Mouse (Mus musculus) lung, embryonic 15.5 days (tissue): ENCODE data around the gene Olfr193. TPM values are rescaled to one million over a fixed set of nuclear protein-coding genes. Genes with fewer than 3 reads are reported as not detected.
"Not testable (repeated sequence)": the region's sequence is repeated elsewhere in the genome, so short reads cannot be mapped to it uniquely, and the experiment has no call there.

Source experiments
- ATAC-seq: fragments of 200-750 bp; cut with Nextera tagmentation; 2 replicates; pipeline ENCODE4 v1.8.0; 2017; ENCODE audit warnings: moderate number of reproducible peaks, borderline replicate concordance; ENCODE audit not compliant: low FRiP score, low TSS enrichment; ENCODE audit errors: extremely low read depth
- H3K27ac ChIP-seq: fragments of 300-500 bp; sonication (generic); 2 replicates; pipeline ENCODE4 v1.5.1; 2015; ENCODE audit warnings: moderate library complexity, mild to moderate bottlenecking, inconsistent platforms
- H3K27me3 ChIP-seq: fragments of 300-500 bp; sonication (generic); 2 replicates; pipeline ENCODE4 v1.6.1; 2015; ENCODE audit warnings: inconsistent platforms
- H3K36me3 ChIP-seq: fragments of 300-500 bp; sonication (generic); 2 replicates; pipeline ENCODE4 v1.6.1; 2015; ENCODE audit warnings: inconsistent platforms
- H3K4me1 ChIP-seq: fragments of 300-500 bp; sonication (generic); 2 replicates; pipeline ENCODE4 v1.6.1; 2015; ENCODE audit warnings: inconsistent platforms
- H3K4me2 ChIP-seq: fragments of 300-500 bp; sonication (generic); 2 replicates; pipeline ENCODE4 v1.6.1; 2015; ENCODE audit warnings: inconsistent platforms, mild to moderate bottlenecking, moderate library complexity
- H3K4me3 ChIP-seq: fragments of 300-500 bp; sonication (generic); 2 replicates; pipeline ENCODE4 v1.5.1; 2015; ENCODE audit warnings: mild to moderate bottlenecking, inconsistent platforms
- H3K9ac ChIP-seq: fragments of 300-500 bp; sonication (generic); 2 replicates; pipeline ENCODE4 v1.6.1; 2015; ENCODE audit warnings: inconsistent platforms
- H3K9me3 ChIP-seq: fragments of 300-500 bp; sonication (generic); 2 replicates; pipeline ENCODE4 v1.6.1; 2016; ENCODE audit warnings: inconsistent platforms
- WGBS: fragments of 180-500 bp; shearing (Covaris S2); methylation state at CpG from one replicate; pipeline ENCODE4 v1.1.7; 2015; 5-methylcytosine and 5-hydroxymethylcytosine counted together
- polyA plus RNA-seq: library from polyadenylated mRNA; unstranded; fragments of >200 nt; fragmentation: Nextera tagmentation; extraction: Ambion mirVana; gene quantifications from 2 replicates; pipeline ENCODE4 v1.2.1, GENCODE M21; 2015

The Olfr193 gene
- polyA plus RNA-seq, 1 experiment from 2014 or later: not detected

GRCm38 (mm10) chr16:59062411-59062810 is 49.3 kb downstream of the Olfr193 start:
- H3K27ac ChIP-seq, H3K4me1 ChIP-seq, H3K36me3 ChIP-seq, H3K27me3 ChIP-seq, ATAC-seq, H3K9me3 ChIP-seq, H3K9ac ChIP-seq, H3K4me2 ChIP-seq, H3K4me3 ChIP-seq: not testable (repeated sequence)
- 29% methylated on average over 3 of the region's 3 CpGs for WGBS

Other genes with a start within 250 kb of the Olfr193 start
- not detected in 2 replicates for gene Olfr177, start 237.1 kb downstream of the Olfr193 start, polyA plus RNA-seq
- not detected in 2 replicates for gene Olfr178, start 219.8 kb downstream of the Olfr193 start, polyA plus RNA-seq
- gene Olfr181, start 183.1 kb downstream of the Olfr193 start, polyA plus RNA-seq: not detected in 2 replicates
- gene Olfr180, start 182.5 kb downstream of the Olfr193 start, polyA plus RNA-seq: not detected in 2 replicates
- not detected in 2 replicates for gene Olfr183, start 116.5 kb downstream of the Olfr193 start, polyA plus RNA-seq
- not detected in 2 replicates for gene Olfr186, start 81.6 kb downstream of the Olfr193 start, polyA plus RNA-seq
- not detected in 2 replicates for gene Olfr187, start 72.1 kb downstream of the Olfr193 start, polyA plus RNA-seq
- not detected in 2 replicates for gene Olfr190, start 33.9 kb downstream of the Olfr193 start, polyA plus RNA-seq
- not detected in 2 replicates for gene Olfr191, start 22.1 kb downstream of the Olfr193 start, polyA plus RNA-seq
- gene Olfr194, start 9.2 kb upstream of the Olfr193 start, polyA plus RNA-seq: not detected in 2 replicates
- not detected in 2 replicates for gene Olfr195, start 35.2 kb upstream of the Olfr193 start, polyA plus RNA-seq
- not detected in 2 replicates for gene Olfr196, start 58.6 kb upstream of the Olfr193 start, polyA plus RNA-seq
- gene Olfr198, start 91.7 kb upstream of the Olfr193 start, polyA plus RNA-seq: not detected in 2 replicates
- not detected in 2 replicates for gene Olfr199, start 107.9 kb upstream of the Olfr193 start, polyA plus RNA-seq
- gene Olfr201, start 160.8 kb upstream of the Olfr193 start, polyA plus RNA-seq: not detected in 2 replicates
- not detected in 2 replicates for gene Olfr202, start 174.9 kb upstream of the Olfr193 start, polyA plus RNA-seq
- not detected in 2 replicates for gene Olfr203, start 187.0 kb upstream of the Olfr193 start, polyA plus RNA-seq
- not detected in 2 replicates for gene Olfr204, start 206.4 kb upstream of the Olfr193 start, polyA plus RNA-seq
- gene Olfr205, start 219.3 kb upstream of the Olfr193 start, polyA plus RNA-seq: not detected in 2 replicates
- gene Olfr206, start 237.4 kb upstream of the Olfr193 start, polyA plus RNA-seq: not detected in 2 replicates